Mouse (Mus musculus): Measurements from ENCODE around the gene Zmynd8.

GRCm38 (mm10) chr2:165825261-165825900 lies 73.4 kb downstream of the Zmynd8 start:
- no peak for TF ChIP-seq POLR2A (IDR thresholded peaks at IDR 0.05; ENCODE audit: insufficient read depth, low read length)
- TF ChIP-seq CTCF (IDR thresholded peaks at IDR 0.05; ENCODE audit: low read depth, low read length): no peak
